Mouse (Mus musculus): ENCODE results near the gene Nr1h4.

The Nr1h4 gene

DNA sequence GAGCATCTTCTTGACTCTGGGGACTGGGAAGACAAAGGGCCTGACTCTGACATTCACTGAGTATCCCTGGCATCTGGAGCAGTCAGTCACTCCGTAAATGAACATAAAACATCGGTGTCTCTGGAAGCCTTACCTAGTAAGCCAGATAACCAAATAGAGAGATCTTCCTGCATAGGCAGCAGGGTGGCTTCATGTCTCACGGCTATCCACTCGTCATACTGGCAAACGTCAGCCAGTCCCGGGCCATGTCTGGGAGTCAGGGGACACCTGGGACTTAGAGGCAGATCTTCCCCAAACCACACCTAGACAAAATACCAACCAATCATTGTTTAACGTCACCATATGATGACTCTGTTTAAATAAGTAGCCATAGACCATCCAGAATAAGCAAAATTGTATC is 102.6 kb downstream of the Nr1h4 start:
- DNase-seq, result no peak

DNA sequence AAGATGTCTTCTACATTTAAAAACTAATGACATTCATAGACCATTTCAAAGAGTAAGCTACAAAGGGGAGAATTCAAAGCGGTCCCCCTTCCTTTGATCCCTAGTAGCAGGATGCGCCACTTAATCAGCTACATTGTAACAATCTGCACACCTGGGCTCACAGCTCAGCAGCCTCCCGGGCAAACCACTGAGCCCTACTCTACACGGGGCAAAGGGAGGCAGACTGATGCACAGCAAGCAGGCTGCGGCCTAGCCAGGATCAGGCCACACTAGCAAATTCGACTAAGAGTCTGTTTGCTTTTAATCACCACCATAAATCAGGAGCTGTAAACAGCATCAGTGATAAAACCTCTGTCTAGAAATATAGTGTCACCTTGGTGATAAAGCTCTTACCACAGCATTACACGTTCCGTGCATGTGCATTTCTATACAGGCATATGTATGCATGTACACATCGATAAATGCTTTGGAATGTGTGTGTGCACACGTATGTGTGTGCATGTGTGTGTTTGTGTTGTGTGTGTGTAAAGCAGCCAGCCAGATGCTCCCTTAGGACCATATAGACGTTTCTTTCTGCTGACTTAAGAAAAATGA is 108.5 kb downstream of the Nr1h4 start:
- DNase-seq, result no peak

DNA sequence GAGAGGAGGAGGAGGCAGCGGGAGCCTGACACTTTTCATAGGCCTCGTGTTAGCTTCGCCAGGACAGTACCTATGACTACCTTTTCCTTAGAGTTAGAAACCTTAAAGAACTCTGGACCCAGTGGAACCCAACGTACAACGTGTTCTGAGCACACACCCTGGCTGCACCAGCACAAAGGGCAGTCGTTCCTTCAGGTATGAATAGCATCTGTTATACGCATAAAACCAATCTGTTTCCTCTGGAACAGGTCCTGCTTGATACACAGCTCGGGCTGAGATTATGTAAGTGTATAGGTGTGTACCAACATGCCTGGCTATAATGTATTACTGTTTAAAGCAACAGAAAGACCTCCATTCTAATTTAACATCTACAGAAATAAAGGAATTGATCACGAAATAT is 109.2 kb downstream of the Nr1h4 start:
- no peak for DNase-seq

DNA sequence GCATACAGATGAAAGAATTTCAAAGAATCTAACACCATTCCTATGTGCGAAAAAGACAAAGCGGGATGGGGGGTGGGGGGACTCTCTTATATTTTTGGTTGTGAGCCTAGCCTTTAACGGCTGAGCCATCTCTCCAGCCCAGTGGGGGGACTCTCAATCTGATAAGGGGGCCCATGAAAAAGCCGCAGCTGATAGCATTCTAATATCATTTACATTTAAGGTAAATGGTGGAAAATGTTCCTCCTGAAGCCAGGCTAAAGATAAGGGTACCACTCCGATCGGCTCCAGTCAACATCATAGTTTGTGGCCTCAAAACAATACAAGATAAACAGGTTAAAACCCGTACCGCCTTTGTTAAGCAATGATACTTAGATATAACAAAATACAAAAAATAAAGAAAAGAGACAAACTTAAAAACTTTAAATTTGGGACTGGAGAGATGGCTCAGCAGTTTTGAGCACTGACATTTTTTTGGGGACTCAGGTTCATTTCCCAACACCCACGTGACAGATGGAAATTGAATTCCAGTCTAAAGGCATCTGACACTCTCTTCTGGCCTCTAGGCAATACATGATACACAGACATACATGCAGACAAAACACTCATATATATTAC is 110.1 kb downstream of the Nr1h4 start:
- DNase-seq, result no peak

DNA sequence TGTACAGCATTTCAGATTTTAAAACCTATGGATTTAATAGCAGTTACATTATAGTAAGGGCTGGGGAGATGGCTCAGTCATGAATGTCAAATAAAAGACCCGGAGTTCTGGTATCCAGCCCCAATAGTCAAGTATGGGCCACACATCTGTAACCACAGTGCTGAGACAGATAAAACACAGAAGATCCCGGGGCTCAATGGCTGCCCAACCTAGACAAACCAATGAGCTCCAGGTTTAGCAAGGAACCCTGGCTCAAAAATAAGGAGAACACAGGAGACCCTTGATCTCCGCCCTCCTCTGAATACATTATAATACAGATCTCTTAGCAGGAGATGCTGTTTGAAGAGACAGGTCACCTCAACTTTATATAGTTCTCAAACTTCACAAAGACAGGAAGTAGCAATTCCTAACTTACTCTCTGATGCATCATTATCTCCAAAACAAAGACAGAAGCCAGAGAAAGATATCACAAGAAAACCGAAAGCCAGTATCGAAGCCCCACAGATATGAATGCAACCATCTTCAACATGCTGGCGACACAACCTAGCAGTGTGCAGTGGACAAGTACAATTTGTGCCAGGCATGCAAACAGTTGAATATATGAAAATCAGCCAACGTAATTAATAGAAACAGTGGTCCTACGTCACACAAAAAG is 110.8 kb downstream of the Nr1h4 start:
- no peak for DNase-seq

DNA sequence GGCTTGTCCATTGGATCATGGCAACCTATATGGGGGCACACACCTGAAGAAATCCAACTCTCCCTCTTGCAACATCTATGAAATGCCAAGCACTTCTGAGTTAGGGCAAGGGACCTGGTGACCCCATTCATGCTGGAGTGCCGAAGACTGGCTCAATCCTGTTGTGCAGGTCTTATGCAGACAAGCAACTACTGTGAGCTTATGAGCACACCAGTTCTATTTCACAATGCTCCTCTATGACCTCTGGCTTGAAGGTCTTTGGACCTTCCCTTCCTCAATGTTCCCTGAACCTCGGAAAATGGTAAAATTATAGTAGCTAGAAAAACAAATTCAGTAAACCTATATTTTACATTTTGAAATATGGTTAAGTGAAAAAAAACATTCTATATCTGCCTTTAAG is 115.4 kb downstream of the Nr1h4 start:
- no peak for DNase-seq

DNA sequence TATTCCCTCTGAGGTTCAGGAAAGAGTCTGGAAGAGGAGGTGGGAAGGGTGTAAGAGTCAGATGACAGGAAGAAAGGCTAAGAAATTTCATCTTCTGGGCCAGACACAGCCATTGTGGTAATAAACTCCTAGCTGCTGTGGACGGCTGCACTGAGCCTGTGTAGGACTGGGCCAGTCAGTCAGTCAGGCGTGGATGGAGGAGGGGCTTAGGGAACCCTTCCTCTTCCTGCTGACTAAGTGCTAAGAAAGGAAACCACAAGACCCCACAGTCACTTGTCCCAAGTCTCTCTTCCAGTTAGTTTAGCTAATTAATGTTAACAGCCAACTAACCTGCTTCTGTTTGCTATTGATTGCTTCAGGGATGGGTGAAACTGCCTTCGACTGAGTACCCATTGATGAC is 117.9 kb downstream of the Nr1h4 start:
- DNase-seq, result no peak

DNA sequence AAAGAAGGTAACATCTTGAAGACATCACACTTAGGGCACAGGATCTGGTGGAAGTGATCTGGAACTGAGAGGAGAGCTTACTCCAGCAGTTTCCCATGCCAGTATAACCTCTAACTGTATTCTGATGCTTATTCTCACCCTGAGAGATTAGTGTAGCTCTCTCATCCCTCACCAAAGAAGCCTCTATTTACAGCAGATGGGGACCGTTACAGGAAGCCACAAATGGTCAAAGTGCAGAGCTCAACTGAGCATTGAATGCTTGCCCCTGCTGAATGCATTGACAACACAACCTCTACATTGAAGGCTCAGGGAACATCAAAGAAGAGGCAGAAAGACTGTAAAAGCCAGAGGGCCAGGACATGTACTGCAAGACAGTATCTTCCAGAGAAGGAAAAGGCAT is 125.8 kb downstream of the Nr1h4 start:
- no peak for DNase-seq

DNA sequence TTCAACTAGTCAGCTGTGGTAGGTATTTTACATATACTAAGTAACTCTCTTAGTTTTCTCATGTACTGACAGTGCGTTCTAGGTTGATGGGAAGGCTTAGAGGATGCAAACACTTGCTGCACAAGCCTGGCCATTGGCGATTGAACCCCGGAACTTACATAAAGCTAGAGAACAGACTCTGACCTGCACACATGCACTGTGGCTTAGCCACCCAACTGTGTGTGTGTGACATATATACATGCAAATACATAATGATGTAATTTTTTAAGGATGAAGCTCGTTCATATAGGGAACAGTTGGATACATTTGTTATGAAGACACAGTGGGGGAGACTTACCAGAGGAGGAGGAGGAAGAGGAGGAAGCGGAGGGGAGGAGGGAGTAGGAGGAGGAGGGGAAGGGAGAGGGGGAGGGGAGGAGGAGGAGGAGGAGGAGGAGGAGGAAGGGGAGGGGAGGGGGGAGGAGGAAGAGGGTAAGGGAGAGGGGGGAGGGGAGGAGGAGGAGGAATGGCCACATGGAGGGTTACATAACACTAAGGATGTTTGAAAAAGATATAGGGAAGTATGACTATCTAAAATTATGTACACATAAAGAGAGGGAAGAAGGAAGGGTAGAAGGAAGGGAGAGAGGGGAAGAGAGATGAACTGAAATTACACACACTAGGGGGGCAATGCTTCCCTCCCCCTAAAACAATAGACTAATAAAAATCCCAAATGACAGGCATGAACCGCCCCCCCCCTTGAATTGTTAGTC is 126.5 kb downstream of the Nr1h4 start:
- no peak for DNase-seq

DNA sequence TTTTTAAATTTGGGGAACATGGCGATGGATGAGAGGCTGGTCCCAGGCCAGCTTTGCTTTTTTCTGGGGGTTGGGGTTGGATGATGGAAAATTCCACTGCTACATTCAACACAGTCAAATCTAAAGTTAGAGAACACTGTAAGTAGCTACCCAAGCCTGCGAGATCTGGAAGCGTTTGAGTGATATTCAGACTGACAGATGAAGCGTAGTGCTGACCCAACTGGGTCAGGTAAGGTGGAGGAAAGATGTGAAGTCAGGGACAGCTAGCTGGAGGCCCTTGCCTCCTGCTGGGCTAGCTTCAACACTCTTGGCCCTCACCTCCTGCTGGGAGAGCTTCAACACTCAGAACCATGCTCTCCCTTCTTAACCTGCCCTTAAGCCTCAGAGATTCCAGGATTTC is 128.4 kb downstream of the Nr1h4 start:
- DNase-seq, result no peak

Measured in cerebellum, postnatal 10 days (tissue).